Mouse (Mus musculus) CH12.LX (cell line): ENCODE results near the gene Snx9. TPM values are rescaled to one million over a fixed set of nuclear protein-coding genes. Genes with fewer than 3 reads are reported as not detected.

Experiments
- DNase-seq: peaks from one replicate; pipeline ENCODE4 v3.0.0-alpha.2; 2013; ENCODE audit errors: extremely low read depth
- H3K27ac ChIP-seq: 2 replicates; pipeline ENCODE4 v1.5.1; 2012; ENCODE audit warnings: low read depth, mild to moderate bottlenecking, control low read depth, moderate library complexity; ENCODE audit not compliant: insufficient read depth
- H3K27me3 ChIP-seq: replicated peaks from 2 replicates; pipeline ENCODE3; 2012; ENCODE audit warnings: inconsistent platforms
- H3K36me3 ChIP-seq, 2 experiments: replicated peaks in 1 of 2; 2 replicates each; pipeline versions ENCODE3 to v1.6.1; 2012; ENCODE audit warnings: inconsistent platforms in 1 of 2, low read length in 1 of 2, mild to moderate bottlenecking in 1 of 2, mixed read lengths in 1 of 2, moderate library complexity in 1 of 2; ENCODE audit not compliant: control insufficient read depth in 1 of 2, insufficient read depth in 1 of 2
- H3K4me1 ChIP-seq, 2 experiments: 2 replicates each; pipeline ENCODE4 v1.6.1; 2012; ENCODE audit warnings: inconsistent platforms in 1 of 2, moderate library complexity in 1 of 2; ENCODE audit not compliant: insufficient read depth in 2 of 2, control insufficient read depth in 1 of 2
- H3K4me2 ChIP-seq: 2 replicates; pipeline ENCODE4 v1.6.1; 2012; ENCODE audit warnings: low read depth, mild to moderate bottlenecking, control low read depth; ENCODE audit not compliant: poor library complexity, insufficient read depth, severe bottlenecking
- H3K4me3 ChIP-seq, 3 experiments: fragments of 150-350 bp in 1 of 3; sonication (generic) in 1 of 3; replicated peaks in 1 of 3; 2 replicates each; pipeline versions ENCODE3 to v1.5.1; 2011 to 2012; ENCODE audit warnings: low read depth in 2 of 3, low read length in 2 of 3, mild to moderate bottlenecking in 2 of 3, moderate library complexity in 2 of 3, control low read depth in 1 of 3, improper control_type of control experiment in 1 of 3, inconsistent platforms in 1 of 3, mixed read lengths in 1 of 3; ENCODE audit not compliant: poor library complexity in 1 of 3
- H3K79me2 ChIP-seq: replicated peaks from 2 replicates; pipeline ENCODE4 v1.6.1; 2012; ENCODE audit warnings: mild to moderate bottlenecking, moderate library complexity; ENCODE audit not compliant: control insufficient read depth, poor library complexity, insufficient read depth, severe bottlenecking; ENCODE audit errors: extremely low read depth
- H3K9ac ChIP-seq: 2 replicates; pipeline ENCODE4 v1.6.1; 2012; ENCODE audit warnings: low read depth, mild to moderate bottlenecking, control low read depth, moderate library complexity; ENCODE audit not compliant: insufficient read depth
- H3K9me3 ChIP-seq: replicated peaks from 2 replicates; pipeline ENCODE3; 2012; ENCODE audit warnings: low read length, inconsistent platforms, mixed read lengths
- BHLHE40 ChIP-seq: IDR thresholded peaks from 2 replicates; pipeline ENCODE4 v1.6.1; 2011; ENCODE audit warnings: mild to moderate bottlenecking, low read depth, low read length, improper control_type of control experiment
- CHD1 ChIP-seq: IDR thresholded peaks from 2 replicates; pipeline ENCODE4 v1.6.1; 2012; ENCODE audit warnings: low read depth, low read length, improper control_type of control experiment, inconsistent platforms
- CHD2 ChIP-seq: IDR thresholded peaks from 2 replicates; pipeline ENCODE4 v1.6.1; 2011; ENCODE audit warnings: low read length, improper control_type of control experiment
- CTCF ChIP-seq, 2 experiments: IDR thresholded peaks in 1 of 2; conservative IDR thresholded peaks in 1 of 2; 2 replicates each; pipeline ENCODE4 v1.5.1; 2011 to 2012; ENCODE audit warnings: low read depth in 2 of 2, low read length in 2 of 2, improper control_type of control experiment in 1 of 2, inconsistent platforms in 1 of 2, mild to moderate bottlenecking in 1 of 2, moderate library complexity in 1 of 2
- ELF1 ChIP-seq: IDR thresholded peaks from 2 replicates; pipeline ENCODE4 v1.6.1; 2014; ENCODE audit warnings: low read depth, mild to moderate bottlenecking, inconsistent platforms, low read length, improper control_type of control experiment
- EP300 ChIP-seq: IDR thresholded peaks from 2 replicates; pipeline ENCODE4 v1.6.1; 2011; ENCODE audit warnings: low read length, improper control_type of control experiment
- ETS1 ChIP-seq: conservative IDR thresholded peaks from 2 replicates; pipeline ENCODE4 v1.6.1; 2012; ENCODE audit warnings: low read depth, mild to moderate bottlenecking, inconsistent platforms, low read length, improper control_type of control experiment, moderate library complexity
- HCFC1 ChIP-seq: IDR thresholded peaks from 2 replicates; pipeline ENCODE4 v1.6.1; 2012; ENCODE audit warnings: low read depth, mild to moderate bottlenecking, inconsistent platforms, low read length, improper control_type of control experiment
- IRF4 ChIP-seq: IDR thresholded peaks from 2 replicates; pipeline ENCODE4 v1.6.1; 2014; ENCODE audit warnings: low read depth, mild to moderate bottlenecking, inconsistent platforms, low read length, improper control_type of control experiment
- JUND ChIP-seq: conservative IDR thresholded peaks from 2 replicates; pipeline ENCODE4 v1.6.1; 2011; ENCODE audit warnings: low read depth, low read length, improper control_type of control experiment
- KAT2A ChIP-seq: IDR thresholded peaks from 2 replicates; pipeline ENCODE4 v1.6.1; 2012; ENCODE audit warnings: low read length, improper control_type of control experiment, inconsistent platforms; ENCODE audit not compliant: insufficient replicate concordance
- MAFK ChIP-seq: IDR thresholded peaks from 2 replicates; pipeline ENCODE4 v1.6.1; 2011; ENCODE audit warnings: low read length, improper control_type of control experiment; ENCODE audit not compliant: insufficient replicate concordance
- MAX ChIP-seq: IDR thresholded peaks from 2 replicates; pipeline ENCODE4 v1.6.1; 2011; ENCODE audit warnings: low read length, improper control_type of control experiment
- MXI1 ChIP-seq: IDR thresholded peaks from 2 replicates; pipeline ENCODE4 v1.6.1; 2011; ENCODE audit warnings: mild to moderate bottlenecking, low read depth, low read length, improper control_type of control experiment
- NRF1 ChIP-seq: IDR thresholded peaks from 2 replicates; pipeline ENCODE4 v1.6.1; 2014; ENCODE audit warnings: low read depth, mild to moderate bottlenecking, inconsistent platforms, low read length, improper control_type of control experiment, moderate library complexity
- PAX5 ChIP-seq: IDR thresholded peaks from 2 replicates; pipeline ENCODE4 v1.6.1; 2012; ENCODE audit warnings: low read length, inconsistent platforms, mixed read lengths
- POLR2A ChIP-seq: IDR thresholded peaks from 2 replicates; pipeline ENCODE4 v1.6.1; 2011; ENCODE audit warnings: low read depth, mild to moderate bottlenecking, improper control_type of control experiment, low read length
- POLR2AphosphoS2 ChIP-seq: IDR thresholded peaks from 2 replicates; pipeline ENCODE4 v1.6.1; 2011; ENCODE audit warnings: low read depth, low read length, improper control_type of control experiment
- RAD21 ChIP-seq: IDR thresholded peaks from 2 replicates; pipeline ENCODE4 v1.6.1; 2011; ENCODE audit warnings: low read depth, mild to moderate bottlenecking, low read length, improper control_type of control experiment, moderate library complexity
- SIN3A ChIP-seq: IDR thresholded peaks from 2 replicates; pipeline ENCODE4 v1.6.1; 2012; ENCODE audit warnings: low read length, improper control_type of control experiment, inconsistent platforms
- UBTF ChIP-seq: IDR thresholded peaks from 2 replicates; pipeline ENCODE4 v1.6.1; 2012; ENCODE audit warnings: low read depth, mild to moderate bottlenecking, inconsistent platforms, low read length, improper control_type of control experiment, moderate library complexity
- USF2 ChIP-seq: conservative IDR thresholded peaks from 2 replicates; pipeline ENCODE4 v1.6.1; 2011; ENCODE audit warnings: low read depth, low read length, improper control_type of control experiment
- ZKSCAN1 ChIP-seq: IDR thresholded peaks from 2 replicates; pipeline ENCODE4 v1.6.1; 2012; ENCODE audit warnings: low read depth, inconsistent platforms, low read length, improper control_type of control experiment, borderline replicate concordance
- dilution Hi-C: fragments of 300-500 bp; cut with MboI; formaldehyde crosslinking; loops from 2 replicates; pipeline ENCODE4 v1.14.3; 2020; ENCODE audit warnings: low sequenced_read_pairs; ENCODE audit not compliant: extremely low pct_unique_long_range_greater_than_20kb, extremely low pct_ligation_motif_present
- in situ Hi-C: fragments of 300-500 bp; cut with MboI; formaldehyde crosslinking; loops from 3 replicates; pipeline ENCODE4 v1.14.3; 2019; ENCODE audit warnings: low sequenced_read_pairs, low pct_ligation_motif_present, low pct_unique_long_range_greater_than_20kb, mixed read lengths
- polyA plus RNA-seq: library from polyadenylated mRNA; unstranded; fragments of >175 nt; gene quantifications from 2 replicates; pipeline ENCODE4 v1.2.1, GENCODE M21; 2012; ENCODE audit warnings: low read depth; ENCODE audit not compliant: insufficient read length
- total RNA-seq, 2 experiments: library from RNA; depleted of rRNA; stranded (reverse); fragments of 300-350 nt in 1 of 2; fragments of >200 nt in 1 of 2; gene quantifications; 2 replicates each; pipeline ENCODE4 v1.2.3; 2012 to 2014

Gene Snx9
- total and polyA plus RNA-seq, 3 experiments: 16.3 to 26.3 (median 17.1) TPM

DNA sequence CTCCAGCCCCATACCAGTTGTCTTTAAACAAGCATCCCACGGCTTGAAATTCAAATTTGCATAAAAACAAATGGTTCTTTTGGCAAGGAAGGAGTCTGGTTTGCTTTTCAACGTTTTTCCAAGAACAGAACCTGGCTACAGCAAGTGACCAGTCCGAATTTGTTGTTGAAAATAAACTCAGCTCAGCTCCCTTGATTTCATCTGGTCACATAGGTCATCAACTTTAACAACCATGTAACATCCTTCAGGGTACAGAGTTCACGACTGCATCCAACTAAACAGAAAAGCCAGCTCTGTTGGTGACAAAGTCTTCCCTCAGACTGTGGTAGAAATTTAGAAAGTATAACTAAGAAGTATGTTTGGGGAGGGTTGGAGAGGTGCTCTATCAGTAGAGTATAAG lies 21.7 kb downstream of the Snx9 start:
- DNase-seq: no peak
- H3K4me2 ChIP-seq: no peak overlapping the region
- H3K79me2 ChIP-seq: 0 out of 2 replicates have a peak, but pooled peaks cover 2% of the 10 kb centered on the region
- H3K27me3 ChIP-seq: no peaks in the 10 kb centered on the region
- peaks cover 0 to 21% of the 10 kb centered on the region in 2 experiments for H3K36me3 ChIP-seq
- H3K27ac ChIP-seq: no peak overlapping the region
- in situ Hi-C loops (no loop called here), dilution Hi-C loops (no loop called here)
- H3K4me1 ChIP-seq: peaks cover 3 to 21% of the 10 kb centered on the region in 2 experiments; a peak in 3 of 4 replicates
- no peak overlapping the region for H3K9ac ChIP-seq
- H3K9me3 ChIP-seq: no peaks in the 10 kb centered on the region
- no peak overlapping the region for H3K4me3 ChIP-seq
- TF ChIP-seq IRF4 (no peak), NRF1 (no peak), EP300 (no peak), USF2 (no peak)

DNA sequence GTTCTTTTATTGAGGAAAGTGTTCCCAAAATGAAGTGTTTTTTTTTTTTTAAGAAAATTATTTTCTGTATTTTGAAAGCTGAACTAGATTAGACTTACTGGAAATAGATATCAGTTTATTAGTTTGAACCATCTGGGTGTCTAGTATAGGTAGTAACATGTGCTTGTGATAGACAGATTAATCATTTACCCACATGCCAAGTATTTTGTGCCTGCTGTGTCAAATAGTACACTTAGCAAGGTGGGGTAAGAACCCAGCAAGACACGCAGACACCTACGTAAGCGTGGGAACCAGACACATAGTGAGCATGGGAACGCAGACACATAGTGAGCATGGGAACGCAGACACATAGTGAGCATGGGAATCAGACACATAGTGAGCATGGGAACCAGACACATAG lies 22.6 kb downstream of the Snx9 start:
- DNase-seq: no peak
- Histone ChIP-seq H3K27ac (no peak overlapping the region), H3K4me1 (peaks cover 3 to 25% of the 10 kb centered on the region in 2 experiments; a peak in 3 of 4 replicates), H3K79me2 (0 out of 2 replicates have a peak, but pooled peaks cover 2% of the 10 kb centered on the region), H3K4me2 (no peak overlapping the region), H3K4me3 (no peak overlapping the region), H3K36me3 (peaks cover 0 to 21% of the 10 kb centered on the region in 2 experiments), H3K9ac (no peak overlapping the region)
- dilution Hi-C loops: no loop called here
- no peak for TF ChIP-seq CTCF (conservative IDR thresholded peaks at IDR 0.05 in 1 of 2, IDR thresholded peaks at IDR 0.05 in 1 of 2; ENCODE audit: low read depth in 2 of 2, low read length in 2 of 2)
- TF ChIP-seq KAT2A: no peak
- TF ChIP-seq, all 38 proteins: peak for 0
- H3K9me3 ChIP-seq: no peaks in the 10 kb centered on the region
- H3K27me3 ChIP-seq: no peaks in the 10 kb centered on the region
- in situ Hi-C loops: no loop called here

DNA sequence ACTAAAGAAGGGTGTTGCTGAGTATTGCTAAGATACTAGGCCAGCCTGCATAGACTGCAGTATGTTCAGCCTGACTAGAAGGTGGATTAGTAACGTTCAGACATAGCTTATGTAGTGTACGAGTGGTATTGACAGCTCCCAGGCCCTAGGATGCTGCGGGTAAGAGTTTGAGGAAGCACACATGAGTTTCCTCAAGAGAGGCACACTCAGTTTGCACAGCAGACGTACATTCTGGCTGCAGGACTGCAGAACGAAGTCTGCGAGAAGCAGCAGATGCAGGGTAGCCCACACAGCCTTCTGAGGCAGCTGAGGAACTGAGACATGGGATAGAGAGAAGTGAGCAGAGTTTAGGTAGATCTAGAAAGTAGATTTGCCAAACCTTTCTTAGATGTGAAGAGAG lies 26.3 kb downstream of the Snx9 start:
- Histone ChIP-seq H3K4me1 (peaks cover under 1 to 20% of the 10 kb centered on the region in 2 experiments; a peak in 3 of 4 replicates), H3K9ac (no peak overlapping the region), H3K4me3 (no peak overlapping the region), H3K36me3 (peaks cover 0 to 22% of the 10 kb centered on the region in 2 experiments), H3K79me2 (0 out of 2 replicates have a peak, but pooled peaks cover 5% of the 10 kb centered on the region), H3K27me3 (no peaks in the 10 kb centered on the region), H3K9me3 (no peaks in the 10 kb centered on the region), H3K4me2 (no peak overlapping the region), H3K27ac (no peak overlapping the region)
- in situ Hi-C loops: no loop called here
- dilution Hi-C loops: no loop called here
- TF ChIP-seq CHD1: no peak
- TF ChIP-seq ETS1: no peak
- TF ChIP-seq MAFK: no peak
- TF ChIP-seq PAX5: no peak
- no peak for TF ChIP-seq KAT2A
- TF ChIP-seq HCFC1: no peak
- no peak for TF ChIP-seq BHLHE40
- TF ChIP-seq UBTF: no peak
- no peak for TF ChIP-seq ZKSCAN1
- no peak for TF ChIP-seq POLR2A
- no peak for TF ChIP-seq NRF1
- no peak for TF ChIP-seq RAD21
- TF ChIP-seq JUND: no peak
- no peak for TF ChIP-seq USF2
- TF ChIP-seq CHD2: no peak
- TF ChIP-seq POLR2AphosphoS2: no peak
- TF ChIP-seq ELF1: no peak
- no peak for TF ChIP-seq MXI1
- no peak for TF ChIP-seq MAX
- TF ChIP-seq SIN3A: no peak
- DNase-seq: no peak
